In genomic region chr9:107298876-107299275, GRCm38 (mm10) we compare ENCODE assay signal across 11 mouse cellular contexts. TPM values are rescaled to one million over a fixed set of nuclear protein-coding genes. Genes with fewer than 3 reads are reported as not detected.
DNase-seq lines count a peak whose midpoint lies in the region; ATAC-seq and TF ChIP-seq lines count a peak whose summit lies in the region.
"Had no signal": no experiment of that assay in that cellular context is flagged by ENCODE, and none has a peak within 500 bp of the region (broad histone marks: within the 10 kb centered on the region; RNA-seq: fewer than 3 reads in every experiment).

No protein-coding gene starts in this region.

- TF ChIP-seq CTCF in kidney, postnatal 0 days (IDR thresholded peaks at IDR 0.05; ENCODE audit: low read depth): peak; percentile 6; the same call in 1 of the 2 replicates
- TF ChIP-seq CTCF in liver, embryonic 14.5 days (IDR thresholded peaks at IDR 0.05; ENCODE audit: low read depth): no peak

- no peak overlapping the region for H3K9ac ChIP-seq in embryonic facial prominence, embryonic 13.5 days
- peak overlapping the region; percentile 49; the same call in 1 of the 2 replicates for H3K9ac ChIP-seq in kidney, postnatal 0 days (ENCODE audit: low read depth, low read length)
- peak overlapping the region; percentile 91 for H3K9ac ChIP-seq in liver, embryonic 14.5 days (replicated peaks)
- H3K9ac ChIP-seq: forebrain, embryonic 15.5 days had no signal

- peak overlapping the region; percentile 90; the same call in 1 of the 2 replicates for H3K4me2 ChIP-seq in embryonic facial prominence, embryonic 13.5 days
- H3K4me2 ChIP-seq in kidney, postnatal 0 days (ENCODE audit: low read length): peak overlapping the region; percentile 86
- H3K4me2 ChIP-seq in liver, embryonic 14.5 days (ENCODE audit: low read depth): peak overlapping the region; percentile 84
- H3K4me2 ChIP-seq: forebrain, embryonic 15.5 days had no signal

- WGBS in embryonic facial prominence, embryonic 13.5 days: 76% methylated on average over 6 of the region's 6 CpGs
- 85% methylated on average over 6 of the region's 6 CpGs for WGBS in embryonic facial prominence, embryonic 10.5 days
- WGBS in kidney, postnatal 0 days: 82% methylated on average over 6 of the region's 6 CpGs
- 77% methylated on average over 6 of the region's 6 CpGs for WGBS in liver, embryonic 14.5 days (ENCODE audit: insufficient replicate concordance)

- DNase-seq in embryonic facial prominence, embryonic 10.5 days (ENCODE audit: low spot score): no peak
- no peak for DNase-seq in kidney, postnatal 0 days (ENCODE audit: low spot score)
- DNase-seq in kidney, adult 11 months: no peak
- DNase-seq in R1 (ENCODE audit: low read depth, low spot score): peak; percentile 58
- no peak for DNase-seq in liver, embryonic 14.5 days (ENCODE audit: low read depth in 3 of 3, low spot score in 3 of 3)
- no peak for DNase-seq in natural killer cell, adult 2 months (ENCODE audit: low spot score in 2 of 2)
- DNase-seq in cerebellum, postnatal 14 days: no peak
- DNase-seq: spleen, adult 18-20 months had no signal

- no peak for ATAC-seq in embryonic facial prominence, embryonic 13.5 days (ENCODE audit: insufficient number of reproducible peaks, insufficient read depth, low FRiP score, low TSS enrichment, low read depth)
- ATAC-seq in kidney, postnatal 0 days (replicated peaks; ENCODE audit: low FRiP score, low read depth): no peak
- no peak for ATAC-seq in liver, embryonic 14.5 days (ENCODE audit: insufficient read depth)
- ATAC-seq: forebrain, embryonic 15.5 days had no signal

- peaks cover 28% of the 10 kb centered on the region for H3K4me1 ChIP-seq in embryonic facial prominence, embryonic 13.5 days
- H3K4me1 ChIP-seq in embryonic facial prominence, embryonic 10.5 days: peaks cover 35% of the 10 kb centered on the region
- peaks cover 8% of the 10 kb centered on the region for H3K4me1 ChIP-seq in kidney, postnatal 0 days (replicated peaks; ENCODE audit: insufficient read depth, low read length)
- peaks cover 36 to 63% of the 10 kb centered on the region in 2 experiments for H3K4me1 ChIP-seq in liver, embryonic 14.5 days (replicated peaks; ENCODE audit: control insufficient read depth in 2 of 2, insufficient read depth in 2 of 2, low read length in 1 of 2)

- TF ChIP-seq EP300 in liver, embryonic 14.5 days (IDR thresholded peaks at IDR 0.05; ENCODE audit: low read depth): no peak

- no peaks in the 10 kb centered on the region for H3K9me3 ChIP-seq in embryonic facial prominence, embryonic 13.5 days
- no peaks in the 10 kb centered on the region for H3K9me3 ChIP-seq in embryonic facial prominence, embryonic 10.5 days
- no peaks in the 10 kb centered on the region for H3K9me3 ChIP-seq in kidney, postnatal 0 days (replicated peaks; ENCODE audit: low read length)
- no peaks in the 10 kb centered on the region for H3K9me3 ChIP-seq in liver, embryonic 14.5 days (ENCODE audit: control insufficient read depth, low read length)
- H3K9me3 ChIP-seq: forebrain, embryonic 15.5 days had no signal

- H3K27ac ChIP-seq in embryonic facial prominence, embryonic 13.5 days: no peak overlapping the region
- no peak overlapping the region for H3K27ac ChIP-seq in embryonic facial prominence, embryonic 10.5 days (replicated peaks)
- peak overlapping the region; percentile 43; the same call in 1 of the 2 replicates for H3K27ac ChIP-seq in kidney, postnatal 0 days
- H3K27ac ChIP-seq in liver, embryonic 14.5 days: peak overlapping the region; percentile 68
- H3K27ac ChIP-seq: forebrain, embryonic 15.5 days; layer of hippocampus, adult 2 months had no signal

- H3K4me3 ChIP-seq in embryonic facial prominence, embryonic 13.5 days: no peak overlapping the region
- no peak overlapping the region for H3K4me3 ChIP-seq in embryonic facial prominence, embryonic 10.5 days
- H3K4me3 ChIP-seq in kidney, postnatal 0 days (replicated peaks; ENCODE audit: low read depth, low read length): 0 out of 2 replicates have a peak overlapping the region, but pooled peaks have one; percentile 12
- peak overlapping the region; percentile 61 to 91 for H3K4me3 ChIP-seq in liver, embryonic 14.5 days (ENCODE audit: insufficient read depth in 1 of 2, low read depth in 2 of 2, low read length in 2 of 2)
- H3K4me3 ChIP-seq: forebrain, embryonic 15.5 days; layer of hippocampus, adult 2 months had no signal

- peaks cover 23% of the 10 kb centered on the region for H3K36me3 ChIP-seq in embryonic facial prominence, embryonic 13.5 days
- peaks cover 21% of the 10 kb centered on the region for H3K36me3 ChIP-seq in embryonic facial prominence, embryonic 10.5 days (replicated peaks)
- H3K36me3 ChIP-seq in kidney, postnatal 0 days (ENCODE audit: insufficient read depth, low read length): peaks cover 23% of the 10 kb centered on the region; the same call in 1 of the 2 replicates
- peaks cover 15% of the 10 kb centered on the region for H3K36me3 ChIP-seq in liver, embryonic 14.5 days (replicated peaks; ENCODE audit: control insufficient read depth, insufficient read depth, low read depth)

- peaks cover 5% of the 10 kb centered on the region for H3K27me3 ChIP-seq in embryonic facial prominence, embryonic 13.5 days
- H3K27me3 ChIP-seq in embryonic facial prominence, embryonic 10.5 days (replicated peaks; ENCODE audit: low read depth, poor library complexity, severe bottlenecking): peaks cover 25% of the 10 kb centered on the region
- no peaks in the 10 kb centered on the region for H3K27me3 ChIP-seq in kidney, postnatal 0 days (ENCODE audit: insufficient read depth, low read length)
- H3K27me3 ChIP-seq in liver, embryonic 14.5 days (ENCODE audit: control insufficient read depth, insufficient read depth, low read length): no peaks in the 10 kb centered on the region
- H3K27me3 ChIP-seq: forebrain, embryonic 15.5 days had no signal

RNA-seq across cellular contexts. Expression of gene Cish, which starts 3.0 kb away (rescaled TPM):
- 9.3 and 12.4 TPM in 2 replicates for polyA plus RNA-seq in embryonic facial prominence, embryonic 13.5 days (2015; fragmentation: Nextera tagmentation; extraction: Ambion mirVana)
- polyA plus RNA-seq in embryonic facial prominence, embryonic 10.5 days (2016; fragmentation: Nextera tagmentation; extraction: Ambion mirVana): 6.7 and 7.2 TPM in 2 replicates
- polyA plus RNA-seq in kidney, postnatal 0 days (2015; fragmentation: Nextera tagmentation; extraction: Ambion mirVana): 26.2 and 30.5 TPM in 2 replicates
- polyA plus RNA-seq in liver, embryonic 14.5 days (2012; rRNA removed): 2.8 and 3.3 TPM in 2 replicates
- polyA plus RNA-seq in liver, embryonic 14.5 days (2014; fragmentation: Nextera tagmentation; extraction: Ambion mirVana): 4.9 and 6.0 TPM in 2 replicates

RNA-seq across cellular contexts. Expression of gene Mapkapk3, which starts 9.2 kb away (rescaled TPM):
- 7.6 and 10.7 TPM in 2 replicates for polyA plus RNA-seq in embryonic facial prominence, embryonic 13.5 days (2015; fragmentation: Nextera tagmentation; extraction: Ambion mirVana)
- 4.9 and 5.1 TPM in 2 replicates for polyA plus RNA-seq in embryonic facial prominence, embryonic 10.5 days (2016; fragmentation: Nextera tagmentation; extraction: Ambion mirVana)
- 13.4 and 14.0 TPM in 2 replicates for polyA plus RNA-seq in kidney, postnatal 0 days (2015; fragmentation: Nextera tagmentation; extraction: Ambion mirVana)
- 5.1 and 6.2 TPM in 2 replicates for polyA plus RNA-seq in liver, embryonic 14.5 days (2012; rRNA removed)
- polyA plus RNA-seq in liver, embryonic 14.5 days (2014; fragmentation: Nextera tagmentation; extraction: Ambion mirVana): 7.3 and 8.0 TPM in 2 replicates

RNA-seq across cellular contexts. Expression of gene Hemk1, which starts 39.3 kb away (rescaled TPM):
- polyA plus RNA-seq in embryonic facial prominence, embryonic 13.5 days (2015; fragmentation: Nextera tagmentation; extraction: Ambion mirVana): 11.4 and 12.1 TPM in 2 replicates
- 10.7 and 11.6 TPM in 2 replicates for polyA plus RNA-seq in embryonic facial prominence, embryonic 10.5 days (2016; fragmentation: Nextera tagmentation; extraction: Ambion mirVana)
- polyA plus RNA-seq in kidney, postnatal 0 days (2015; fragmentation: Nextera tagmentation; extraction: Ambion mirVana): 10.1 and 11.5 TPM in 2 replicates
- polyA plus RNA-seq in liver, embryonic 14.5 days (2012; rRNA removed): 3.1 and 3.3 TPM in 2 replicates
- polyA plus RNA-seq in liver, embryonic 14.5 days (2014; fragmentation: Nextera tagmentation; extraction: Ambion mirVana): 2.2 and 3.5 TPM in 2 replicates

RNA-seq across cellular contexts. Expression of gene 6430571L13Rik, which starts 41.5 kb away (rescaled TPM):
- 1.2 and 1.5 TPM in 2 replicates for polyA plus RNA-seq in embryonic facial prominence, embryonic 13.5 days (2015; fragmentation: Nextera tagmentation; extraction: Ambion mirVana)
- 0.83 and 0.95 TPM in 2 replicates for polyA plus RNA-seq in embryonic facial prominence, embryonic 10.5 days (2016; fragmentation: Nextera tagmentation; extraction: Ambion mirVana)
- 2.0 and 2.2 TPM in 2 replicates for polyA plus RNA-seq in kidney, postnatal 0 days (2015; fragmentation: Nextera tagmentation; extraction: Ambion mirVana)
- 0.05 and 0.07 TPM in 2 replicates for polyA plus RNA-seq in liver, embryonic 14.5 days (2012; rRNA removed)
- polyA plus RNA-seq in liver, embryonic 14.5 days (2014; fragmentation: Nextera tagmentation; extraction: Ambion mirVana): 0.20 TPM in 1 of 2 replicates, not detected in the other

Comparison
In these comparisons a context has a peak if more than half of its experiments do, and no peak if none do; other contexts are left out.
1. H3K27ac ChIP-seq: peak in kidney, postnatal 0 days (single experiment) and liver, embryonic 14.5 days (single experiment); none in embryonic facial prominence, embryonic 13.5 days (single experiment) and embryonic facial prominence, embryonic 10.5 days (single experiment).
2. H3K4me3 ChIP-seq: peak in kidney, postnatal 0 days (single experiment) and liver, embryonic 14.5 days (2 of 2); none in embryonic facial prominence, embryonic 13.5 days (single experiment) and embryonic facial prominence, embryonic 10.5 days (single experiment).
3. Peak in every context shown above with its lines, with median percentiles within 50 percentile points of each other: H3K4me2 ChIP-seq.